Mouse (Mus musculus): Measurements from ENCODE around the gene Nkx6-1.

DNA sequence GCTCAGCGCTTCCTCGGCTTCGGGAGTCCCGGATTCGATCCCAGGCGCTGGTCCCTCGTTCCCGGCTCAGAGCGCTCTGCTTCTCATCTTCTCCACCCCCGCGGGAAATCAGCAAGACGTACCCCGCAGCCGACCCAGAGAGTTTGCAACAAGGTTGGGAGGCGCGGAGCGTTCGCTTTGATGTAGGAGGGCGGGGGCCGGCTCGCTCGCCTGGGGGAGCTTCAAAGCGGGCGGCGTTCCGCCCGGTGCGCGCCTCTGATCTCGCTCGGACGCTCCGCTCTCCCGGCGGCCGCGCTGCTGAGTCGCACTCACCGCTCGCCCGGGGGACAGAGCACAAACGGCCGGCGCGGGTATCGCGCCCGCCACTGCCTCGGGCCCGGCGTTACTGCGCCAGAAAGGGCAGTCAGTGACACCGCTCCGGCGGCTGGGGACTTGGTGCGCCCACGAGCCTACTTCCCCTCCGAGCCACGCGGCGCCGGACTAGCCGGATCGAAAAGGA, 324 bp downstream of the Nkx6-1 start:
- no peak for TF ChIP-seq CTCF (IDR thresholded peaks at IDR 0.05; ENCODE audit: low read depth)
- TF ChIP-seq EP300 (IDR thresholded peaks at IDR 0.05; ENCODE audit: low read depth): no peak
